Mouse (Mus musculus) T-cell, adult 2 months (primary cell): Measurements from ENCODE around the gene Golga4.

Experiments used
- DNase-seq: peaks from one replicate; pipeline ENCODE4 v3.0.0; 2022; ENCODE audit warnings: low spot score

Gene Golga4

GRCm38 (mm10) chr9:118629763-118630379 lies 123.8 kb downstream of the Golga4 start:
- DNase-seq, result no peak
